Mouse (Mus musculus) left cerebral cortex, postnatal 10 days (tissue): ENCODE results near the gene Mrpl45. TPM values are rescaled to one million over a fixed set of nuclear protein-coding genes. Genes with fewer than 3 reads are reported as not detected.
"Not testable (repeated sequence)": the region's sequence is repeated elsewhere in the genome, so short reads cannot be mapped to it uniquely, and the experiment has no call there.

Experiments used
- DNase-seq, 2 experiments: peaks; one replicate each; pipeline ENCODE4 v3.0.0; 2021 to 2022; ENCODE audit warnings: low spot score in 2 of 2, mixed read lengths in 1 of 2; ENCODE audit errors: extremely low spot score in 1 of 2
- intact Hi-C: fragments of 180-260 bp; cut with DNase I; formaldehyde crosslinking; loops from one replicate; pipeline ENCODE4 v1.15.1; 2025
- total RNA-seq, 2 experiments: library from RNA; stranded (reverse); gene quantifications; 2 replicates each; pipeline ENCODE4 v1.2.3; 2021

Mrpl45 gene
- total RNA-seq, 2 experiments from 2014 or later, result 20.4 to 23.3 TPM

- intact Hi-C loops, result no loop called here
These were observed 36.6 kb downstream of the Mrpl45 start, which contains the start of gene Gpr179 for GRCm38 (mm10) chr11:97352027-97352684. TSS of gene Gpr179 (minus strand) at chr11:97352077.

GRCm38 (mm10) chr11:97352935-97353597, 37.5 kb downstream of the Mrpl45 start:
- intact Hi-C loops, result no loop called here

More at GRCm38 (mm10) chr11:97352027-97352684, 36.6 kb downstream of the Mrpl45 start, which contains the start of gene Gpr179:
- no peak for DNase-seq

GRCm38 (mm10) chr11:97354646-97355045, 39.1 kb downstream of the Mrpl45 start:
- intact Hi-C loops, result no loop called here

More at GRCm38 (mm10) chr11:97352935-97353597, 37.5 kb downstream of the Mrpl45 start:
- no peak for DNase-seq

GRCm38 (mm10) chr11:97355247-97355646, 39.7 kb downstream of the Mrpl45 start:
- DNase-seq, result no peak
- intact Hi-C loops, result no loop called here

More at GRCm38 (mm10) chr11:97354646-97355045, 39.1 kb downstream of the Mrpl45 start:
- DNase-seq, result no peak

- DNase-seq, result peak; percentile 56 to 73
- intact Hi-C loops, result not testable (repeated sequence)
These were observed 42.1 kb downstream of the Mrpl45 start for GRCm38 (mm10) chr11:97357663-97358062.

GRCm38 (mm10) chr11:97361948-97362648, 46.6 kb downstream of the Mrpl45 start, which contains the start of gene Socs7:
TSS of gene Socs7 (plus strand) at chr11:97362551.
- intact Hi-C loops, result loop anchor here (5.0 kb wide), 1 partner anchor 40 kb away; no protein-coding TSS in a partner anchor
- peak; percentile 95 to 96 for DNase-seq

- intact Hi-C loops, result loop anchor here (5.0 kb wide), 1 partner anchor 40 kb away; no protein-coding TSS in a partner anchor
- no peak for DNase-seq
These were observed 47.1 kb downstream of the Mrpl45 start for GRCm38 (mm10) chr11:97362649-97362942.

GRCm38 (mm10) chr11:97362943-97363643, 47.6 kb downstream of the Mrpl45 start:
- peak in 1 of 2 experiments; percentile 67 for DNase-seq
- intact Hi-C loops, result loop anchor here (5.0 kb wide), 1 partner anchor 39 kb away; no protein-coding TSS in a partner anchor

- intact Hi-C loops, result loop anchor here (5.0 kb wide), 1 partner anchor 39 kb away; no protein-coding TSS in a partner anchor
These were observed 48.1 kb downstream of the Mrpl45 start for GRCm38 (mm10) chr11:97363644-97363995.

GRCm38 (mm10) chr11:97365556-97365955, 50.0 kb downstream of the Mrpl45 start:
- intact Hi-C loops, result no loop called here
- no peak for DNase-seq

More at GRCm38 (mm10) chr11:97363644-97363995, 48.1 kb downstream of the Mrpl45 start:
- no peak for DNase-seq

GRCm38 (mm10) chr11:97368501-97368900, 53.0 kb downstream of the Mrpl45 start:
- DNase-seq, result no peak
- intact Hi-C loops, result no loop called here

- intact Hi-C loops, result no loop called here
- peak; percentile 55 to 59 for DNase-seq
These were observed 55.0 kb downstream of the Mrpl45 start for GRCm38 (mm10) chr11:97370329-97371091.

GRCm38 (mm10) chr11:97372159-97372864, 56.8 kb downstream of the Mrpl45 start:
- DNase-seq, result no peak
- intact Hi-C loops, result no loop called here

- intact Hi-C loops, result no loop called here
- DNase-seq, result no peak
These were observed 57.9 kb downstream of the Mrpl45 start for GRCm38 (mm10) chr11:97373402-97373801.
